Mouse (Mus musculus) megakaryocyte, adult 5-6 weeks (primary cell): ENCODE measurements around the gene Dnah6. TPM values are rescaled to one million over a fixed set of nuclear protein-coding genes. Genes with fewer than 3 reads are reported as not detected.

Experiments
- ATAC-seq: 2 replicates; pipeline ENCODE4 v1.8.0; 2016; ENCODE audit warnings: mild to moderate bottlenecking, inconsistent platforms; ENCODE audit not compliant: poor library complexity, severe bottlenecking
- total RNA-seq, 2 experiments: library from RNA; stranded (forward) in 1 of 2; stranded (reverse) in 1 of 2; fragments of 153-499, 151-499 nt in 1 of 2; fragments of 221-1000, 200-1000 nt in 1 of 2; gene quantifications; 2 replicates each; pipeline versions ENCODE4 v1.2.3 to v1.2.4; 2015 to 2017

Dnah6 gene
- total RNA-seq, 2 experiments from 2014 or later = 0.11 to 0.44 TPM

DNA sequence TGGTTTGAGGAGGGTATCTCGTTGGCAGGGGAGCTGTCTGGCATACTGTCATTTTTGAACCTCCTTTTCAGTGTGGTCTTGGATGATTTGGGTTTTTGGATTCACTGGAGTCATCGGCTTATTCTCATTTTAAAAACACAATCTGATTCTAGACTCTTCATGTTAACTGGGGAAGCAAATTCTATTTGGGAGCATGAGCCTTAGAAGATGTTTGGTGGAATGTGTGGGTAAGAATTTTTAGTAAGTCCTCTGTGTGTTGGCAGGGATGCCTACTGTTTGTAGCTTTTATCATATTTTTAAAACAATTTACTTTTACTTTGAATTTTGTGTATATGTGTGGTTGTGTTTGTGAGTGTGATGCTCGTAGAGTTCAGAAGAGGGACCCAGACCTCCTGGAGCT is 175.5 kb downstream of the Dnah6 start:
- no peak for ATAC-seq

DNA sequence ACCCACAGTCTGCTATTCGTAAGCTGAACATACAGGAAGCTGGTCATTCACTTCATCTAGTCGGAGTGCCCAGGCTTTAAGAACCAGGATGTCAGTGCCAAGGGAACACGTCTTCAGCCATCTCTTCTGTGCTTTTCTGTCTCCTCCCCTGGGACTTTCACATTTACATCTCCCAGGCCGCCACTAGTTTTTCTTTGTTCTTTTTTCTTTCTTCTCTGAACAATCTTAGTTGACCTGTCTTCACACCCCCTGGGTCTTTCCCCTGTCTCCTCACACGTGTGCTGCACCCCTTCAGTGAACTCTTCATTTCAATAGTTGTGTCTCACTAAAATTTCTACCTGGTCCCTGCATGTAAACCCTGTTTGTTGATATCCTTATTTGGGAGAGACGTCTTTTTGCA is 179.2 kb downstream of the Dnah6 start:
- no peak for ATAC-seq

- no peak for ATAC-seq
Measured at GRCm38 (mm10) chr6:73038291-73038690, 183.2 kb downstream of the Dnah6 start.

DNA sequence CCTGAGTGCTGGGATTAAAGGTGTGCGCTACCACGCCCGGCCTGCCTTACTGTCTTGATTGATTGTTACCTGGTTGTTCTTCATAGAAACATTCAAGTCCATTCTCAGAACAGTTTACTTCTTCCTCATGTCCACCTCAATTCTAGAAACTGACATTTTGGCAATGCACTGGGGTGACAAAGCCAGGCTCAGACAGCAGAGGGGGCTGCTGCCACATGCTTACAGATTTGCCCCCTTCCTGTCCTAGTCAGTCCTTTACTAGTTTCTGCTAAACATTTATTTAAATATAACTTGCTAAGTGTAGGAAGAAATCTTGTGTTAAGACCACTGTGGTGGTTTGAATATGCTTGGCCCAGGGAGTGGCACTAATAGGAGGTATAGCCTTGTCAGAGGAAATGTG is 192.6 kb downstream of the Dnah6 start:
- ATAC-seq = no peak

DNA sequence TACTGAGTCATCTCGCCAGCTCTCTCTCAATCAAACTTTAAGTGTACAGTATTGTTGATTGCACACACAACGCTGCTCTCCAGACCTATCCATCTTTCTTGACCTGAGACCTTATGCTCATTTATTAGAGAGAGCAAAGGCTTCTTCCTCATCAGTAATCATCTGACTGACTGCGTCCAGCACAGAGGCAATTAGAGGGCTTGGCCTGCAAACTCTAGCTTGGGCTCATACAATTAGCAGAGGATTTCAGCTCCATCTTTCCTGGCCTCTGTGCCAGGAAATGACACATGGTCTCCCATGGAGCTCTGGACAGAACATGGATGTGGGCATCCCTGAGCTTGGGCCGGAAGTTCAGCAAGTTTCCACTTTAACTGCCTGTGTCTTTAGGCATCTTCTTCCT is 193.6 kb downstream of the Dnah6 start:
- ATAC-seq = no peak

DNA sequence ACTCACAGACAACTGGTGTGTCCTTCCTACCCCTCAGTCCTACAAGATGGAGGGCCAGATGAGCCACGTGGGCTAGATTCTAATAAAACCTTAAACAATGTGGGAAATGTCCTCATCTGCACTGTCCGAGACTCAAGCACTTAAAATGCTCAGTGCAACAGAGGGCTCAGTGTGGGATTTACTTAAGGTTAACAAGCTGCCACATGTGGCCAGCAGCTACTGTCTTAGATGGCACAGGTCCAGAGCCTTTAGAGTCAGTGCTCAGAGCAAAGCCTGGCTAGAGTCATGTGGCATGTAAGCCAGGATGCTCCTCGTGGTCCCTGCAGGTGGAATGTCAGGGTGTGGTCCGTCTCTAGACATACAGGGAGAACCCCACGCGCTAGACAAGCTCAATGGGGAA is 194.6 kb downstream of the Dnah6 start:
- no peak for ATAC-seq

GRCm38 (mm10) chr6:73020061-73020460 is 201.4 kb downstream of the Dnah6 start:
- ATAC-seq = peak; percentile 59; the same call in 1 of the 2 replicates

GRCm38 (mm10) chr6:73018725-73019280 is 202.6 kb downstream of the Dnah6 start:
- no peak for ATAC-seq

DNA sequence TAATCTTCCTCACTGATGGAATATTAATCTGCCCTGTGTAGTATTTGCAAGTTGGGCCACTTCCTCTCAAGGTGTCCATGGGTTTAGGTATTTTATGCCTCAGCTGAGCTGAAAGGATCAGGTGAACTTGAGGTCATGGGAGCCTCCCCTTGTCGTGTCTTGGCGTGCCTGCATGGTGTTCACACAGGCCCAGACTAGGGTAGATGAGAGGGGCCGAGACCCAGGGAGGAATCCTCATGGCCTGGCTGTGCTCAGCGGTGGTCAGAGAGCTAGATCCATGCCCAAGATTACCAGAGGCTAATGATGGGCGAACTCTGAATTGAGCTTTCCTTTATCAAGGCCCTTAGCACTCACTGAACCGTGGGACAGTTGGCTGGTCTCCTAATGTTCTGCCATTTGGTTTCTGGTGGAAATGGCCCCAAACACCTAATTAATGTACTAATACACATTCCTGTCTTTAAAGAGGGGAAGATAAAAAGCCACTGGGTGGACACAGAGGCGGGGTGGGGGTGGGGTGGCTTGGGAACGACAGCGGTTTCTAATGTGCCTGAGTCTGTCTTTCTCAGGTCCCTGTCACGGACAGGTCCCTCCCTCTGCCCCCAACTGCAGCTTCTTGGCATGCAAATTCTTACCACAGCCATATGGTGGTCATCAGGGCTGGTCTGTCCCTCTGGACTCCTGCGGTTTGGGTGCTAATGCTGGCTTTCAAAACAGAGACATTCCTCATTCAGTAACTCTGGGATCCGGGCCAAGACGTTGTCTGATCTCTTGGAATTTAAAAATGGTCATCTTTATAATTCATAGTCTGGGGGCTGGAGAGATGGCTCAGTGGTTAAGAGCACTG is 206.9 kb downstream of the Dnah6 start:
- no peak for ATAC-seq

DNA sequence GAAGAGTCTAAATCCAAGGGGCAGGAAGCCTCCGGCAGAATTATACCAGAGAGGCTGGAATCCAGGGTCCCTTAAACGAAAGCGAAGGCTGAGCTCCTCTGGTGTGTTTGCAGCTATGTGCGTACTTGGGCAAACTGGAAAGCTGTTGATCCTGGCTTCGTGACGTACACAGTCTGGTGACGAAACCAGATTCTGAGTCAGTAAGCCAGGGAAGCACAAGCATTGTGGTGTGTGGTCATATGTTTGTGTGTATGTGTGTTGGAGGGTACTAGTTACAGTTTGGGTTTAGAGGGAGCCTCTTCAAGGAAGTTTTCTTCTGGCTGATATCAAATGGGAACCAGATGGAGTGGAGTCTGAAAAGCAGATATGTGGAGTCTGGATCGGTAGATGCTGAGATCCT is 208.5 kb downstream of the Dnah6 start:
- ATAC-seq = no peak

GRCm38 (mm10) chr6:73011827-73012226 is 209.6 kb downstream of the Dnah6 start:
- ATAC-seq = no peak

DNA sequence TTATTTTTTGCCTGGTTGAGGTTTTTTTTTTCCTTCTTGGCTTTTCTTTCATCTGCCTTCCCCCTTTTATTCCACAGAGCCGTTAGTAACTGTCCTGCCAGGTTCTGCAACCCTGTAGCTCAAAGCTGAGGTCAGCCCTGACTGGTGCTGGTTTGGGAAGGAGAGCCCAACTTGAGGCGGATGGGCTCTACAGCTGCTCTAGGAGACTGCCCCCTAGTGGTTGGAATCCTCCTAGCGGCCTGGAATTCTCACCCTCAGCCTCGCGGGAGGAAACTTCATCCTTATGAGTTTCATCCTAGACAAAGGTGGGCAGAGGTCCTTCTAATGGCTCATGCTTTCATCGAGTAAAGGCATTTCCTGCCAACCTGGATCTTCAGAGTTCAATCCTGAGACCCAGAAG is 211.4 kb downstream of the Dnah6 start:
- peak; percentile 73 for ATAC-seq

DNA sequence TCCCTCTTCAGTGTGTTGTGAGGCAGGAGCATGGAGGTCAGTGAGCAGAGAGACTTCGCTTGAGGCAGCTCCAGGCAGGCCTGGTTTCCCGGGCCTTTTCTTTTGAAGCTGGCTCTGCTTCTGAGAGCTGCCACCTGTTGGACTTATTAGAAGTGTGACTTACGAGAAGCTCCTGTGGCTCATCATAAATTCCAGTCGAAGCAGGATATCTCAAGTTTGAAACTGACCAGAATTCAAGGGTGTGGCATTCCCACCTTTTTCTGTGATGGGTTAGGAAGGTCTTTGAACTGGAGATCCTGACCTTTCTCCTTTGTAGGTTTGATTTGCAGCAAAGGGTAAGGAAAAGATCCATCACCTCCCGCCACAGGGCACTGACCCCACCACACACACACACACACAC is 217.8 kb downstream of the Dnah6 start:
- no peak for ATAC-seq

DNA sequence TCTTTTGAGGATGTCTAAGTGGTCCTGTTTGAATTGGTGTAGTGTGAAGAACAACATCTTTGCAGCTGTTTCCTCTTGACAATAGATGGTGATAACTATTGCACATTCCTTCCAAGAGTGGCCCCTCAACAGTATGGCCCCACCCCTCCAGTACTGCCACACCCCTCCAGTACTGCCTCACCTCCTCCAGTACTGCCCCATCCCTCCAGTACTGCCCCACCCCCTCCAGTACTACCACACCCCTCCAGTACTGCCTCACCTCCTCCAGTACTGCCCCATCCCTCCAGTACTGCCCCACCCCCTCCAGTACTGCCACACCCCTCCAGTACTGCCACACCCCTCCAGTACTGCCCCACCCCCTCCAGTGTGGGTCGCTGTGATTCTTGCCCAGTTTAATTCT is 219.1 kb downstream of the Dnah6 start:
- ATAC-seq = peak; percentile 58

- peak; percentile 85 for ATAC-seq
Measured at GRCm38 (mm10) chr6:72998809-72999208, 222.6 kb downstream of the Dnah6 start.

GRCm38 (mm10) chr6:72993688-72994082 is 227.8 kb downstream of the Dnah6 start:
- ATAC-seq = no peak

DNA sequence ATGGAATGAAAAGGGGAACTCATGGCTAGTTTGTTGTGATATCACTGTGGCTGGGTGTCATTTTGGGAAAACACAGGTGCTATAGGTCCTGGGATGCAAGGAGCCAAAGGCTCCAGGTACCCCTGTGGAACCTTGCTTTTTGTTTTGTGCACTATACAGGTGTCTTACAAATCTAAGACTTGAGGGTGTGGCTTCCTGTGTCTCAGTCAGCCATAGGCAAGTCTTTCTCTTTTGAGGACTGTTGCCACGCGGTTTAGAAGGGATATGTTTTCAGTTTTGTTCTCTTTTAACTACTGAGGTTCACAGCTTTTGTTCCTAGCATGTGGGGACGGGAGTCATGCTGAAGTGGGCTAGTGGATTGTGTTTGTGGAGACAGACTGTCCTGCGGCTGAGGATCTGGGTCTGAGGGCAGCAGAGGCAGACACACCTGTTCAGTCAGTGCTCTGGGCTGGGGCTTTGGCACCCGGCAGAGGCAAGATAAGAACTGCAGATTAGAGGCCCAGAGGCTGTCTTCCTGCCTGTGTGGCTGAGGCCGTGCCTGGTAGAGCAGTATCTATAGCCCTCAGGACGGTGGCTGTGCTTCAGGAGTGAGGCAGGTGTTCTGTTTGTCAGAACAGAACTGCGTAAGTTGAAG is 228.3 kb downstream of the Dnah6 start:
- peak; percentile 30 for ATAC-seq

- peak; percentile 75 for ATAC-seq
Measured at GRCm38 (mm10) chr6:72990206-72990605, 231.2 kb downstream of the Dnah6 start.

- no peak for ATAC-seq
Measured at GRCm38 (mm10) chr6:72989028-72989736, 232.3 kb downstream of the Dnah6 start.

- no peak for ATAC-seq
Measured at GRCm38 (mm10) chr6:72982506-72982905, 238.9 kb downstream of the Dnah6 start.

GRCm38 (mm10) chr6:72981851-72982250 is 239.6 kb downstream of the Dnah6 start:
- peak; percentile 45; the same call in 1 of the 2 replicates for ATAC-seq
